19 mouse cellular contexts compared by ENCODE assay signal in genomic region chr7:87488024-87488423, GRCm38 (mm10). TPM values are rescaled to one million over a fixed set of nuclear protein-coding genes. Genes with fewer than 3 reads are reported as not detected.
"Had no signal": no experiment of that assay in that cellular context is flagged by ENCODE, and none has a peak within 500 bp of the region (broad histone marks: within the 10 kb centered on the region; RNA-seq: fewer than 3 reads in every experiment).

No protein-coding gene starts in this region.

- H3K9me3 ChIP-seq: kidney, embryonic 15.5 days; limb, embryonic 13.5 days; neural tube, embryonic 13.5 days had no signal

- H3K4me2 ChIP-seq: kidney, embryonic 15.5 days; limb, embryonic 13.5 days; neural tube, embryonic 13.5 days had no signal

- H3K4me1 ChIP-seq: kidney, embryonic 15.5 days; limb, embryonic 13.5 days; neural tube, embryonic 13.5 days had no signal

- H3K27ac ChIP-seq: kidney, embryonic 15.5 days; limb, embryonic 13.5 days; liver, embryonic 14.5 days; neural tube, embryonic 13.5 days had no signal

- DNase-seq: kidney, adult 2 months; kidney, postnatal 14 days; layer of hippocampus, postnatal 36 days; left cerebral cortex, postnatal 4 days; lung, adult 18-20 months; retina, postnatal 1 day; right cerebral cortex, postnatal 4 days; spleen, adult 18-20 months; thymus, adult 18-20 months; thymus, postnatal 14 days had no signal

- H3K9ac ChIP-seq: kidney, embryonic 15.5 days; limb, embryonic 13.5 days; liver, embryonic 14.5 days; neural tube, embryonic 13.5 days had no signal

- H3K27me3 ChIP-seq: kidney, embryonic 15.5 days; limb, embryonic 13.5 days; neural tube, embryonic 13.5 days had no signal

- H3K36me3 ChIP-seq: kidney, embryonic 15.5 days; limb, embryonic 13.5 days; neural tube, embryonic 13.5 days had no signal

- H3K4me3 ChIP-seq: kidney, embryonic 15.5 days; limb, embryonic 13.5 days; neural tube, embryonic 13.5 days had no signal

RNA-seq across cellular contexts. Expression of gene Tyr, which starts 5.3 kb away (rescaled TPM):
- total RNA-seq: layer of hippocampus, postnatal 36 days; liver, adult 2 months; megakaryocyte-erythroid progenitor cell, adult 5-6 weeks had no signal
- polyA plus RNA-seq: kidney, adult 2 months; large intestine, adult 2 months; liver, adult 2 months; lung, embryonic 16.5 days; neural tube, embryonic 13.5 days; stomach, embryonic 14.5 days had no signal
